Mouse (Mus musculus) splenic B cell, adult 2 months (primary cell): ENCODE data around the gene Hist1h3g.
A peak's percentile ranks its signal among the peaks of the same experiment; 100 is the strongest.

Experiments used
- DNase-seq: peaks from one replicate; pipeline ENCODE4 v3.0.0-alpha.2; 2011; ENCODE audit warnings: low read depth, low spot score
- H3K27me3 ChIP-seq: 2 replicates; pipeline ENCODE4 v1.6.1; 2012; ENCODE audit warnings: mild to moderate bottlenecking, low read length, moderate library complexity, mixed read lengths; ENCODE audit not compliant: control insufficient read depth, poor library complexity, insufficient read depth, severe bottlenecking
- H3K36me3 ChIP-seq: 2 replicates; pipeline ENCODE4 v1.6.1; 2012; ENCODE audit warnings: mild to moderate bottlenecking, low read length, moderate library complexity, mixed read lengths; ENCODE audit not compliant: control insufficient read depth, poor library complexity, insufficient read depth, severe bottlenecking

Hist1h3g gene

GRCm38 (mm10) chr13:23585029-23585441 lies 49.8 kb downstream of the Hist1h3g start:
- DNase-seq = peak; percentile 80
- no peaks in the 10 kb centered on the region for H3K27me3 ChIP-seq

More at GRCm38 (mm10) chr13:23585029-23585441, 49.8 kb downstream of the Hist1h3g start:
- H3K36me3 ChIP-seq = no peaks in the 10 kb centered on the region
